Mouse (Mus musculus): ENCODE measurements around the gene Timeless.

DNA sequence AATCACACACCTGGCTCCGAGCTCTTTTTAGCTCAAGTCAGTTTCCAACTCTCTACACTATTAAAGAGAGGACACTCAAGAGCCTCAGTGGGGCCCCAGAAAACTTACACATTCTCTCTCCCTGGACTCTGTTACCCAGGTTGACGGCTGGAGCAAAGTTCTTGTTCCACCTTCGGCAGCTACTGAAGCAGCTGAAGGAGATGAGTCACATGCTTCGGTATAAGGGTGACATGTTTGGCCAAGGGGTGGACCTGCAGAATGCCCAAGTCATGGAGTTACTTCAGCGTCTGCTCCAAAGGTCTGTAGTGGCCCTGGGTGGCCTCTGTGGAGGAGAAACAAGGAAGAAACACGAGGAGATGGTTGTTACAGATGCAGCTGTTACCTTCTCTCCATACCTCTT is 49.1 kb downstream of the Timeless start:
- TF ChIP-seq TAL1 (conservative IDR thresholded peaks at IDR 0.05; ENCODE audit: low read depth, low read length) = no peak
- TF ChIP-seq CTCF (IDR thresholded peaks at IDR 0.05; ENCODE audit: low read depth, low read length) = no peak
- no peak for TF ChIP-seq POLR2AphosphoS5 (IDR thresholded peaks at IDR 0.05; ENCODE audit: insufficient replicate concordance, low read depth, low read length)
